Mouse (Mus musculus) hindbrain, embryonic 15.5 days (tissue): ENCODE measurements around the gene As3mt. TPM values are rescaled to one million over a fixed set of nuclear protein-coding genes. Genes with fewer than 3 reads are reported as not detected.

Experiments used
- ATAC-seq: fragments of 200-750 bp; cut with Nextera tagmentation; 2 replicates; pipeline ENCODE4 v1.8.0; 2017; ENCODE audit warnings: low read depth, moderate number of reproducible peaks, moderate TSS enrichment; ENCODE audit not compliant: low FRiP score
- H3K27ac ChIP-seq: fragments of 300-500 bp; sonication (generic); replicated peaks from 2 replicates; pipeline ENCODE4 v1.5.1; 2015; ENCODE audit warnings: mild to moderate bottlenecking, inconsistent platforms
- H3K27me3 ChIP-seq: fragments of 300-500 bp; sonication (generic); 2 replicates; pipeline ENCODE4 v1.6.1; 2015; ENCODE audit warnings: control low read depth, inconsistent platforms
- H3K36me3 ChIP-seq: fragments of 300-500 bp; sonication (generic); 2 replicates; pipeline ENCODE4 v1.6.1; 2015; ENCODE audit warnings: control low read depth, inconsistent platforms
- H3K4me1 ChIP-seq: fragments of 300-500 bp; sonication (generic); replicated peaks from 2 replicates; pipeline ENCODE4 v1.6.1; 2015; ENCODE audit warnings: control low read depth, inconsistent platforms
- H3K4me2 ChIP-seq: fragments of 300-500 bp; sonication (generic); 2 replicates; pipeline ENCODE4 v1.6.1; 2015; ENCODE audit warnings: moderate library complexity, mild to moderate bottlenecking, inconsistent platforms
- H3K4me3 ChIP-seq: fragments of 300-500 bp; sonication (generic); 2 replicates; pipeline ENCODE4 v1.5.1; 2015; ENCODE audit warnings: mild to moderate bottlenecking, inconsistent platforms
- H3K9ac ChIP-seq: fragments of 300-500 bp; sonication (generic); 2 replicates; pipeline ENCODE4 v1.6.1; 2015; ENCODE audit warnings: inconsistent platforms
- H3K9me3 ChIP-seq: fragments of 300-500 bp; sonication (generic); 2 replicates; pipeline ENCODE4 v1.6.1; 2016; ENCODE audit warnings: control low read depth, inconsistent platforms
- WGBS: fragments of 180-500 bp; shearing (Covaris S2); methylation state at CpG from one replicate; pipeline ENCODE4 v1.1.7; 2015; 5-methylcytosine and 5-hydroxymethylcytosine counted together
- polyA plus RNA-seq: library from polyadenylated mRNA; unstranded; fragments of >200 nt; fragmentation: Nextera tagmentation; extraction: Ambion mirVana; gene quantifications from 2 replicates; pipeline ENCODE4 v1.2.1, GENCODE M21; 2015

Gene As3mt
- polyA plus RNA-seq, 1 experiment from 2014 or later: 37.6 TPM

DNA sequence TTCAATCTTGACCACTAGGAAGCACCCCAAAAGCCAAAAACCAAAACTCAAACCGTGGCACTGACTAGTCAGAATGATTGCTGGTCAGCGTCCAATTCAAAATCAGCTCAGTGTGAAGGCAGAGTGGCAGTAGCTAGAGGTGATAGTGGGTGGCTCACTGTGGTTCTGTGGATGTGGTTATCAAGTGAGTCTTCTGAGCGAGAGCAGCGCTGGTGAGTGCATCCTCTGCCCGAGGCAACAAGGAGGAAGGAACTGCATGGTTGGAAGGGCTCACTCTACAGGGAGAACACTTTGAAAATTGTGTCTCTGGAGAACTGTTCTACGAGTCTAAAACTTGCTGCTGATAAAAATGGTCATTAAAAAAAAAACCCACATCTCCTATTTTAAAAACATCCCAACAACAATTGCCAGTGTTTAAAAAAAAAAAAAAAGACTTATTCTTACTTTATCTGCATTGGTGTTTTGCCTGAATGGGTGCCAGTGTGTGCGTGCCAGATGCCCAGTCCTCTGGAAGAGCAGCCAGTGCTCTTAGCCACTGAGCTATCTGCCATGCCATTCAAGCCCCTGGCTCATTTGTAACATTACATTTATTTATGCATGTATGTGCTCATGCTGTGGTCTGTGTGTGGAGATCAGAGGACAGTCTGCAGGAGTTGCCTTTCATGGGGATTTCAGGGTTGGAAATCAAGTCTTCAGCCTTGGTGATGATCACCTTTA, 1.3 kb upstream of the As3mt start:
- Histone ChIP-seq H3K27ac (no peak overlapping the region), H3K27me3 (no peaks in the 10 kb centered on the region), H3K4me3 (no peak overlapping the region), H3K4me1 (peaks cover 8% of the 10 kb centered on the region; the same call in 1 of the 2 replicates), H3K9ac (no peak overlapping the region), H3K9me3 (no peaks in the 10 kb centered on the region), H3K36me3 (peaks cover 8% of the 10 kb centered on the region; the same call in 1 of the 2 replicates), H3K4me2 (no peak overlapping the region)
- no peak for ATAC-seq
- WGBS: 63% methylated on average over 7 of the region's 7 CpGs

DNA sequence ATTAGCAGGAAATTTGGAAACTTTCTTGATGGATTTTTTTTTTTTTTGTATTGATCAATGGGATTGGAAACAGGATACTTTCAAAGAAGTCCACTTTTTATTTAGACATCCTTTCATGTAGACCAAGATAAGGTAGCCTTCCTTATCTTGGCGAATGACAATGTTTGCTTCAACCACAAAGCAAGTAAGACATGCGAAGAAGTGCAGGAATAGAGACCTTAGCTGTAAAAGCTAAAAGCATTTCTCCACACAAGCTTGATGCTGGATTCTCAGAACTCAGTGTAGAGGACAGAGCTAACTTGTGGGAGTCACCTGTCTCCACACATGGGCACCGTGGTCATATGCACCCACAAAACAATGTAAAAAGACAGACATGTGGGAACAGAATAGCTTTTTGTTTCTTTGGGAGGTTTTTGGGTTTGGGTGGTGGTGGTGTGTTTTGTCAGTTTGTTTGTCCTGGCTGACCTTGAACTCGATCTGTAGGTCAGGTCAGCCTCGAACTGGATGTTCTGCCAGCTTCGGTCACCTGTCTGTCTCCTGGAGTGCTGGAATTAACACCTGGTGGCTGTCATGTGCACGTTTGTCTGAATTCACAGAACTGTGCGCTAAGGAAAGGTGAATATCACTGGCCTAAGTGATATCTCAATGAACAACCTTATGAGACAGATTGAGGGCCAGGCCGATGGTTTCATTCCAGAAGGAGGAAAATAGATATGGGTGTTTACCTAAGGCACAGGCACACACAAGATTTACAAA, 540 bp upstream of the As3mt start:
- no peaks in the 10 kb centered on the region for H3K9me3 ChIP-seq
- no peak overlapping the region for H3K27ac ChIP-seq
- no peak for ATAC-seq
- no peaks in the 10 kb centered on the region for H3K27me3 ChIP-seq
- peak overlapping the region; percentile 59 for H3K4me2 ChIP-seq
- H3K36me3 ChIP-seq: peaks cover 3% of the 10 kb centered on the region; the same call in 1 of the 2 replicates
- H3K4me1 ChIP-seq: peaks cover 8% of the 10 kb centered on the region; the same call in 1 of the 2 replicates
- no peak overlapping the region; the same call in 1 of the 2 replicates for H3K9ac ChIP-seq
- peak overlapping the region; percentile 41 for H3K4me3 ChIP-seq
- 81% methylated on average over 9 of the region's 9 CpGs for WGBS

DNA sequence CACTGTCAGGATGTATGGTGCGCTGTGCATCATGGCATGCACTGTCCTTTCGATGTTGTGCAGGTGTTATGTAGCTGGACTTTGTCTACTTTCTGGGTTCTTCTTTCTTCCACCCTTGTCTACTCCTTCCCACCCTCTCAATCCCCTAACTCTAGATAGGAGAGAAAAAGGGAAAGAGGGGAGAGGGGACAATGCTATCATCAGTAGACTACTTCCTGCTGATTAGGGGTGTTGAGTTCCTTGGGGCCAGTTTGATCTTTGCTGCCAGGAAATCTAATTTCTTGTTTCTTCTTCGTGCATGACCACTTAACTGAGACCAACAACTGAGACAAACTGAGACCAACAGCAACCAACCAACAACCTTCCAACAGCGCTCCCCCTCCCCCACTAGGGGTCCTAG, 3.4 kb downstream of the As3mt start:
- Histone ChIP-seq H3K4me2 (no peak overlapping the region), H3K9me3 (no peaks in the 10 kb centered on the region), H3K4me1 (peaks cover 8% of the 10 kb centered on the region; the same call in 1 of the 2 replicates), H3K27ac (no peak overlapping the region), H3K27me3 (no peaks in the 10 kb centered on the region), H3K9ac (no peak overlapping the region), H3K36me3 (no peaks in the 10 kb centered on the region), H3K4me3 (no peak overlapping the region)
- WGBS: 92% methylated on average over 4 of the region's 4 CpGs
- no peak for ATAC-seq

DNA sequence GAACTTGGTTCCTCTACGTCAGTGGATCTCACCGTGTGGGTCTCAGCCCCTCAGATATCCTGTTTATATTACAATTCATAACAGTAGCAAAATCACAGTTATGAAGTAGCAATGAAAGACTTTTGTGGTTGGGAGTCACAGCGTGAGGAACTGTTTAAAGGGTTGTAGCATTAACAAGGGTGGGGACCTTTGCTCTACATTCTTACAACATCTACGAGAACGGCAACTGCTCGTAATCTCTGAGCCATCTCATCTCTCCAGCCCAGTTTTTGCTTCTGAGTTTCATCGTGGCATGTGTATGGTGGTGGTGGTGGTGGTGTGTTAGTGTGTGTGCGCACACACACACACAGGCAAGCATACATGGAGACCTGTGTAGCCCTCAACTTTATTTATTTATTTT, 7.0 kb downstream of the As3mt start:
- Histone ChIP-seq H3K4me3 (no peak overlapping the region), H3K4me1 (no peaks in the 10 kb centered on the region), H3K27ac (no peak overlapping the region), H3K36me3 (peaks cover 4% of the 10 kb centered on the region), H3K9ac (no peak overlapping the region), H3K4me2 (no peak overlapping the region), H3K27me3 (no peaks in the 10 kb centered on the region), H3K9me3 (no peaks in the 10 kb centered on the region)
- ATAC-seq: no peak
- 93% methylated on average over 8 of the region's 8 CpGs for WGBS

DNA sequence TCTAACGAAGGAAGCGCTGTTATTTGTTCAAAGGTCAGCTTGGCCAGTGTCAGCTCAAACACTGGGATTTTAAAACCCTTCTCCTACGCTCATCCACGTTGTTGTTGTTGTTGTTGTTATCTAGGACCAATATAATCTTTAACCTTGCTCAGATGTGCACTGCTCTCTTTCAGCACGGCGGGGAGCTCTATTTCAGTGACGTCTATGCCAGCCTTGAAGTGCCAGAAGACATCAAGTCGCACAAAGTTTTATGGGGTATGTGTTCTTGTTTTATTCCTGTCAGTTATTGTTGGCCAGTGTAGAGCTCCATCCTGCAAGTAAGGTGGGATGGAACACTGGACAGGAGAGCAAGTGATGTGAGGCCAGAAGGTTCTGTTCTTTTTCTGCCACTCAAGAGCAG, 7.8 kb downstream of the As3mt start:
- no peak for ATAC-seq
- Histone ChIP-seq H3K27me3 (no peaks in the 10 kb centered on the region), H3K9me3 (no peaks in the 10 kb centered on the region), H3K9ac (no peak overlapping the region), H3K4me2 (no peak overlapping the region), H3K27ac (no peak overlapping the region), H3K36me3 (peaks cover 4% of the 10 kb centered on the region), H3K4me3 (no peak overlapping the region), H3K4me1 (no peaks in the 10 kb centered on the region)
- 89% methylated on average over 8 of the region's 8 CpGs for WGBS

DNA sequence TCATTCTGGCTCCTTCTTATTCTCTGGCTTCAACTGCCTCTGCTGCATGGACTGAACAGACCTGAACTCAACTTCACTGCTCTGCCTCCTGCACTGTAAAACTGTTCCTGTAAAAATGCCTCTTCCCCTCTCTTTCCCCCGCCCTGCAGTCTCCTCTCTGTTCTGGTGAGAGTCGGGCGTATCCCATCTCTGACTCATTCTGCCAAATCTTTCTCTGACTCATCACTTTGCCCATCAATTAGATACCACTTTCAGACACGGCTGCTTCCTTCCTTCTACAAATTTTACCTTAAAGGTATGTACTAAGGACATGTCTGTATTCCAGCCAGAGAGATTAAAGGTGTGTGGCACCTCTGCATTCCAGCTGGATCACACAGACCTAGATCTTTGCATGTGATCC, 10.9 kb downstream of the As3mt start:
- Histone ChIP-seq H3K27me3 (no peaks in the 10 kb centered on the region), H3K4me2 (no peak overlapping the region), H3K27ac (no peak overlapping the region), H3K4me3 (no peak overlapping the region), H3K36me3 (peaks cover 4% of the 10 kb centered on the region), H3K9ac (no peak overlapping the region), H3K4me1 (no peaks in the 10 kb centered on the region), H3K9me3 (no peaks in the 10 kb centered on the region)
- ATAC-seq: no peak
- WGBS: 90% methylated on average over 4 of the region's 4 CpGs

DNA sequence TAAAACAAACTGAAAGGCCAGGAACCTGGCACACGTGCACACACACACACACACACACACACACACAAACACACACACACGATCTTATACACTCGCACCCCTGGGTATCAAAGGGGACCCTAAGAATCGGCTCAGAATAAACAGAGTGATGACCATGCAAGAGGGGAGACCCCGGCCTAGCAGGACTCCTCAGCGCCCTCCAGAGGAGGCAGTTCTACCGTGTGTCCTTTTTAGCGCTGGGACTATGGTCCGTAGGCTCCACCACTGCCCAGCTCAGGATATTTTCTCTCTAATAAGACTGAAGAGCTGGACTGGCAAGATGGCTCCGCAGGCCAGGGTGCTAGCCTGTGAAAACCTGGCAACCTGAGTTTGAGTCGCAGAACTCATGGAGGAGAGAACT, 17.2 kb downstream of the As3mt start:
- H3K27me3 ChIP-seq: no peaks in the 10 kb centered on the region

DNA sequence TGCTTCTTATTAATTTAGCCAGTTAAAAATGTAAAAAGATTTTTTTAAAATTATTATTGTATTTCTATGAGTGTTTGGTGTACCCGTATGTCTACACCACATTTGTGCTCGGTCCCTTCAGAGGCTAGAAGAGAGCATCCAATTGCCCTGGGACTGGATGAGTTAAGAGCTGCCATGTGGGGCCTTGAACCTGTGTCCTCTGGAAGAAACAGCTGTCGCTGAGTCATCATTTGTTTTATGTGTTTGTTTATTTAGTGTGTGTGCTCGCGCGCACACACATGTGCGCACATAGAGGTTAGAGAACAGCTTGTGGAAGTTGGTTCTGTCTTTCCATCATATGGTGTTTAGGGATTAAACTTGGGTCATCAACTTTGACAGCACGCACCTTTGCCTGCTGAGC, 18.9 kb downstream of the As3mt start:
- no peak for ATAC-seq
- no peak overlapping the region for H3K4me2 ChIP-seq
- no peak overlapping the region for H3K9ac ChIP-seq
- 0 out of 2 replicates have a peak, but pooled peaks cover 4% of the 10 kb centered on the region for H3K36me3 ChIP-seq
- 97% methylated on average over 8 of the region's 8 CpGs for WGBS
- no peaks in the 10 kb centered on the region for H3K9me3 ChIP-seq
- H3K27me3 ChIP-seq: no peaks in the 10 kb centered on the region
- H3K27ac ChIP-seq: no peak overlapping the region
- H3K4me3 ChIP-seq: no peak overlapping the region
- 0 out of 2 replicates have a peak, but pooled peaks cover 4% of the 10 kb centered on the region for H3K4me1 ChIP-seq

More for the DNA sequence above, 17.2 kb downstream of the As3mt start:
- H3K9ac ChIP-seq: no peak overlapping the region
- H3K36me3 ChIP-seq: 0 out of 2 replicates have a peak, but pooled peaks cover 4% of the 10 kb centered on the region
- 0 out of 2 replicates have a peak, but pooled peaks cover 4% of the 10 kb centered on the region for H3K4me1 ChIP-seq
- no peak for ATAC-seq
- H3K27ac ChIP-seq: no peak overlapping the region
- no peak overlapping the region for H3K4me2 ChIP-seq
- no peaks in the 10 kb centered on the region for H3K9me3 ChIP-seq
- no peak overlapping the region for H3K4me3 ChIP-seq
- WGBS: 72% methylated on average over 11 of the region's 11 CpGs

DNA sequence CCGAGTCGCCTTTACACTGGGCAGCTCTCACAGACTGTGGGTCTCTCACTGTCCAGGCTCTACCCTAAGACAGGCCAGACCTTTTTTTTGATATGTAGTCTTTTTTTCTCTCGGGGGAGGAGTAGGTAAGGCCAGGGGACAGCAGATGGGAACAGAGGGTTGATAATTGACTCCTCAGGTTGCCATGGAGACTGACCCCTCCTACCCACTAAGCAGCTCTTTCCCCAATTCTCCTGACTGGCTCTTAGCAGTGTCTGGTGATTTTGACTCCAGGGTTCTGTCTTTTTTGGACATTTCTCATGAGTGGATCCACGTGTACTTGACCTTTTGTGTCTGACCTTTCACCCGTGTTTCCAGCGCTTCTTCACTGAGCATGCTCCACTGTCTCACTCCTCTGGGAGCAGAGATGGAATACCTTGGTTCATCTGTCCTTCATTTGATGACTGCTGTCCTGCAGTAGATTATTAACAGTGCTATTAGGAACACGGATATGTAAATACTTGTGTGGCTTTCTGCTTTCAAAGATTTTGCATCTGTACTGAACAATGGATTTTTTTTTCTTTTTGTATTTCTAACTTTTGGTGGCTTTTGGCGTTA, 20.0 kb downstream of the As3mt start:
- Histone ChIP-seq H3K4me3 (no peak overlapping the region), H3K4me1 (0 out of 2 replicates have a peak, but pooled peaks cover 4% of the 10 kb centered on the region), H3K4me2 (no peak overlapping the region), H3K36me3 (0 out of 2 replicates have a peak, but pooled peaks cover 4% of the 10 kb centered on the region), H3K27me3 (no peaks in the 10 kb centered on the region), H3K9me3 (no peaks in the 10 kb centered on the region), H3K9ac (no peak overlapping the region), H3K27ac (no peak overlapping the region)
- WGBS: 45% methylated on average over 8 of the region's 8 CpGs
- ATAC-seq: 0 out of 2 replicates have a peak, but pooled peaks have one; percentile 30

DNA sequence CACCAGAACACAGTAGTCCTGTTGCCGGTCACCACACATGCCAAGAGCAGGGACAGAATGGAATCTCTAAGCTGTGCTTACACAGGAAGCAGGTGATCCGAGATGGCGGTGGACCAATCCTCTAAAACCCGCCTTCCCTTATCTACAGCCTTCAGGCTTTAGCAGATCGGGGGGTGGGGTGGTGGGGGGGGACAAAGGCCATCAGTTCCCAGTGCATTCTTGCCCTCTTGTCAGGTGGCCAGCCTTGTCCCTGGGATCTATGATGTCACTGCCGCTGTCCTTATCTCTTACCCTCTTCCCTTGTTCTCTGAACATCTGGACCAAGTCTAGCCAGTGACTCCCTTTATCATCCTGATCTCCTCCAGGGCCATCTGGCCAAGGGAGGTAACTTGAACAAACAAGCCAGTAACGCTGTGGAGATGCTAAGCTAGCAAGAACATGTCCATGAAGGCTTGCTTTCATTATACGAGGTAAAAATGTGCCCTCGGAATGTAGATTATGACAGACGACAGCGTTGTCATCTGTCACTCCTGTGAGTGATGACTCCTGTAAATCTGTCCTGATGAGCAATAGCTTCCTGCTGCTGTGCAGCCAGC, 20.8 kb downstream of the As3mt start:
- H3K4me2 ChIP-seq: no peak overlapping the region
- H3K36me3 ChIP-seq: 0 out of 2 replicates have a peak, but pooled peaks cover 4% of the 10 kb centered on the region
- no peaks in the 10 kb centered on the region for H3K9me3 ChIP-seq
- H3K27me3 ChIP-seq: no peaks in the 10 kb centered on the region
- H3K4me3 ChIP-seq: no peak overlapping the region
- H3K9ac ChIP-seq: no peak overlapping the region
- 0 out of 2 replicates have a peak, but pooled peaks cover 4% of the 10 kb centered on the region for H3K4me1 ChIP-seq
- WGBS: 79% methylated on average over 11 of the region's 11 CpGs
- no peak for ATAC-seq
- H3K27ac ChIP-seq: no peak overlapping the region

DNA sequence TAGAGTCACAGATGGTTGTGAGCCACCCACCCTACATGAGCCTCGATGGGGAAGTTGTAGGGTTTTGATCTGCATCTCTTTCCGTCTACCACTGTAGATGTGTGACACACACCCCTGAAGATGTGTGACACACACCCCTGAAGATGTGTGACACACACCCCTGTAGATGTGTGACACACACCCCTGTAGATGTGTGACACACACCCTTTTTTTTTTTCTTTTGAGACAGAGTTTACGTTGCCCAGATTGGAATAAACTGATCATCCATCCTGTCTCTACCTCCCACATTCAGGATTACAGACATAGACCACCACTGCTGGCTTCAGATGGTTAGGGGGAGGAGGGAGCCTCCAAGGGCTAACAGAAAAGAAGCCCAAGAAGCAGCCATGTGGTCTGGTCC, 21.7 kb downstream of the As3mt start:
- WGBS: 84% methylated on average over 3 of the region's 3 CpGs
- no peak for ATAC-seq
- Histone ChIP-seq H3K27ac (no peak overlapping the region), H3K4me1 (0 out of 2 replicates have a peak, but pooled peaks cover 4% of the 10 kb centered on the region), H3K4me3 (no peak overlapping the region), H3K27me3 (no peaks in the 10 kb centered on the region), H3K4me2 (no peak overlapping the region), H3K9me3 (no peaks in the 10 kb centered on the region), H3K9ac (no peak overlapping the region), H3K36me3 (0 out of 2 replicates have a peak, but pooled peaks cover 4% of the 10 kb centered on the region)
